Mouse (Mus musculus) brain, embryonic 14.5 days (tissue): ENCODE data around the gene Ybx3. TPM values are rescaled to one million over a fixed set of nuclear protein-coding genes. Genes with fewer than 3 reads are reported as not detected.

Source experiments
- DNase-seq: peaks from one replicate; pipeline ENCODE4 v3.0.0-alpha.2; 2011; ENCODE audit warnings: low read depth
- CTCF ChIP-seq: fragments of 200-500 bp; IDR thresholded peaks from 2 replicates; pipeline ENCODE4 v1.5.1; 2012; ENCODE audit warnings: inconsistent platforms, mild to moderate bottlenecking, moderate library complexity, borderline replicate concordance; ENCODE audit not compliant: insufficient read depth, insufficient read length; ENCODE audit errors: extremely low read depth
- POLR2A ChIP-seq: fragments of 200-500 bp; IDR thresholded peaks from 2 replicates; pipeline ENCODE4 v1.6.1; 2012; ENCODE audit warnings: mild to moderate bottlenecking, inconsistent platforms, borderline replicate concordance; ENCODE audit not compliant: poor library complexity, insufficient read depth, insufficient read length, severe bottlenecking; ENCODE audit errors: extremely low read depth
- polyA plus RNA-seq: library from polyadenylated mRNA; depleted of rRNA; stranded (reverse); fragments of >200 nt; gene quantifications from 2 replicates; pipeline ENCODE4 v1.2.3, GENCODE M21; 2012; rRNA removed

The Ybx3 gene
- polyA plus RNA-seq, 1 experiment = 124 TPM

GRCm38 (mm10) chr6:131354913-131355312 lies 33.4 kb downstream of the Ybx3 start:
- no peak for TF ChIP-seq CTCF
- no peak for TF ChIP-seq POLR2A
- DNase-seq = no peak

- peak; percentile 94 for DNase-seq
- peak; percentile 91 for TF ChIP-seq CTCF
- TF ChIP-seq POLR2A = no peak
Measured at GRCm38 (mm10) chr6:131353352-131353919, 34.8 kb downstream of the Ybx3 start, which contains the start of gene Styk1. Gene Styk1 (minus strand): TSS chr6:131353597.

GRCm38 (mm10) chr6:131347026-131347425 lies 41.2 kb downstream of the Ybx3 start:
- TF ChIP-seq POLR2A = no peak
- TF ChIP-seq CTCF = no peak
- DNase-seq = no peak

- DNase-seq = no peak
- no peak for TF ChIP-seq CTCF
- TF ChIP-seq POLR2A = no peak
Measured at GRCm38 (mm10) chr6:131344346-131344745, 43.9 kb downstream of the Ybx3 start.

- DNase-seq = no peak
- TF ChIP-seq CTCF = no peak
- TF ChIP-seq POLR2A = no peak
Measured at GRCm38 (mm10) chr6:131340082-131340481, 48.2 kb downstream of the Ybx3 start.

- no peak for DNase-seq
- TF ChIP-seq POLR2A = no peak
- no peak for TF ChIP-seq CTCF
Measured at GRCm38 (mm10) chr6:131339309-131339708, 49.0 kb downstream of the Ybx3 start.

- DNase-seq = no peak
- TF ChIP-seq CTCF = no peak
- no peak for TF ChIP-seq POLR2A
Measured at GRCm38 (mm10) chr6:131338787-131339186, 49.5 kb downstream of the Ybx3 start.

- TF ChIP-seq POLR2A = no peak
- no peak for TF ChIP-seq CTCF
- no peak for DNase-seq
Measured at GRCm38 (mm10) chr6:131327076-131327475, 61.2 kb downstream of the Ybx3 start.

GRCm38 (mm10) chr6:131321854-131322639 lies 66.2 kb downstream of the Ybx3 start:
- DNase-seq = no peak

GRCm38 (mm10) chr6:131316155-131317101 lies 71.8 kb downstream of the Ybx3 start:
- TF ChIP-seq POLR2A (no peak), CTCF (no peak)
- no peak for DNase-seq

More at GRCm38 (mm10) chr6:131321854-131322639, 66.2 kb downstream of the Ybx3 start:
- TF ChIP-seq POLR2A (no peak), CTCF (no peak)

Other genes with a start within 250 kb of the Ybx3 start
- gene Klra2, start 141.1 kb downstream of the Ybx3 start, polyA plus RNA-seq = 0.14 and 0.16 TPM in 2 replicates
- 20.6 and 27.2 TPM in 2 replicates for gene Magohb, start 95.2 kb downstream of the Ybx3 start, polyA plus RNA-seq
- gene Styk1, start 34.9 kb downstream of the Ybx3 start, polyA plus RNA-seq = 1.6 and 1.9 TPM in 2 replicates
- not detected in 2 replicates for gene 5430401F13Rik, start 97.9 kb upstream of the Ybx3 start, polyA plus RNA-seq
- not detected in 2 replicates for gene Gm6619, start 97.9 kb upstream of the Ybx3 start, polyA plus RNA-seq
- not detected in 2 replicates for gene Tas2r130, start 242.4 kb upstream of the Ybx3 start, polyA plus RNA-seq